Mouse (Mus musculus): Measurements from ENCODE around the gene 3300002I08Rik. TPM values are rescaled to one million over a fixed set of nuclear protein-coding genes. Genes with fewer than 3 reads are reported as not detected.
"Not testable (repeated sequence)": the region's sequence is repeated elsewhere in the genome, so short reads cannot be mapped to it uniquely, and the experiment has no call there.

The 3300002I08Rik gene
- total and polyA plus RNA-seq, 3 experiments = 1.0 TPM; not detected in 2

DNA sequence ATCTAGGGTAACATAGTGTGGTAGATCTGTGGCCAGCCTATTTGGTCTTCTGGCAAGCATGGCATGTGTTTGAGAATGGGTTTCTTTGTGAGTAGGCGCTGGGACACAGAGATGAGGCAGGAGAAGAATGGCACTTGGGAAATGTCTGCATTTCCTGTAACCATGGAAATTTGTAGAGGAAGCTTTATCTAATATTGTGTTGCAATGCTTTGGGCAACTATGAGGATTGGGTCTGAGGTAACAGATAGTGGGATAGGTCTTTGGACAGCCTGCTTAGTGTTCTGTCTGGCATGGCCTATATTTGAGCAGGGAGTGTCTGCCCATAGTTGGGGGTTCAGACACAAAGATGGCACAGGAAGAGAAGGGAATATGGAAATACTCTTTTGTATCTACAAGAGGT lies 43.6 kb downstream of the 3300002I08Rik start:
- Histone ChIP-seq H3K9me3 (replicated peaks) (peaks cover 13% of the 10 kb centered on the region), H3K36me3 (replicated peaks) (peaks cover 44% of the 10 kb centered on the region), H3K4me1 (ENCODE audit: insufficient read depth, low read depth, low read length) (0 out of 2 replicates have a peak, but pooled peaks cover 2% of the 10 kb centered on the region), H3K4me3 (ENCODE audit: low read depth, low read length) (no peak overlapping the region), H3K27me3 (ENCODE audit: insufficient read depth, low read length) (no peaks in the 10 kb centered on the region)
- DNase-seq (ENCODE audit: low spot score) (no peak), ATAC-seq (ENCODE audit: extremely low read depth, insufficient number of reproducible peaks, low FRiP score, poor library complexity, severe bottlenecking) (no peak)
- TF ChIP-seq TAL1 (conservative IDR thresholded peaks at IDR 0.05; ENCODE audit: low read depth, low read length) (no peak), GATA1 (IDR thresholded peaks at IDR 0.05; ENCODE audit: borderline replicate concordance, low read length) (no peak), POLR2AphosphoS5 (IDR thresholded peaks at IDR 0.05; ENCODE audit: insufficient replicate concordance, low read depth, low read length) (no peak), GATA2 (IDR thresholded peaks at IDR 0.05; ENCODE audit: borderline replicate concordance, low read depth, low read length) (no peak), CTCF (IDR thresholded peaks at IDR 0.05; ENCODE audit: low read depth, low read length) (no peak)

DNA sequence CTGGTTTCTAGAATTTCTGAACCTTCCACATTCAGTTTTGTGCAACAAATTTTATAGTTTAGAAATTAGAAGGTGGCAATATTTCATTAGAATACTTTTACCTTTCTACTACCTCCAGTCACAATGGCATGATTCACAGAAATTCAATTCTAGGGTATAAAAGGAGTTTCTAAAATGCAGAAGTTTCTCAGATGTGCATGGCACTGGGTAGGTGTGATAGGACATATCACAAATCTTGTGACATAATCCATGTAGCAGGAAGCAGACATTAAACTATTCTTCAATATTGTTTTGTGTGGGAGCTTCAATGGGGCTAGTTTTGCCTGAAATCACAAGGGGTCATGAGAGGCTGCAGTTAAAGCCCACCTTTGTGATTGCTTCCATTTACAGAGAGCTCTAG lies 46.4 kb downstream of the 3300002I08Rik start:
- no peak for ATAC-seq (ENCODE audit: extremely low read depth, insufficient number of reproducible peaks, low FRiP score, poor library complexity, severe bottlenecking)
- Histone ChIP-seq H3K4me1 (ENCODE audit: insufficient read depth, low read depth, low read length) (0 out of 2 replicates have a peak, but pooled peaks cover 2% of the 10 kb centered on the region), H3K27me3 (ENCODE audit: insufficient read depth, low read length) (no peaks in the 10 kb centered on the region), H3K9me3 (replicated peaks) (peaks cover 10% of the 10 kb centered on the region), H3K36me3 (replicated peaks) (peaks cover 36% of the 10 kb centered on the region), H3K4me3 (ENCODE audit: low read depth, low read length) (no peak overlapping the region)
- TF ChIP-seq GATA2 (IDR thresholded peaks at IDR 0.05; ENCODE audit: borderline replicate concordance, low read depth, low read length) = no peak
- TF ChIP-seq CTCF (IDR thresholded peaks at IDR 0.05; ENCODE audit: low read depth, low read length) = no peak
- TF ChIP-seq POLR2AphosphoS5 (IDR thresholded peaks at IDR 0.05; ENCODE audit: insufficient replicate concordance, low read depth, low read length) = no peak
- no peak for TF ChIP-seq GATA1 (IDR thresholded peaks at IDR 0.05; ENCODE audit: borderline replicate concordance, low read length)
- no peak for TF ChIP-seq TAL1 (conservative IDR thresholded peaks at IDR 0.05; ENCODE audit: low read depth, low read length)
- no peak for DNase-seq (ENCODE audit: low spot score)

DNA sequence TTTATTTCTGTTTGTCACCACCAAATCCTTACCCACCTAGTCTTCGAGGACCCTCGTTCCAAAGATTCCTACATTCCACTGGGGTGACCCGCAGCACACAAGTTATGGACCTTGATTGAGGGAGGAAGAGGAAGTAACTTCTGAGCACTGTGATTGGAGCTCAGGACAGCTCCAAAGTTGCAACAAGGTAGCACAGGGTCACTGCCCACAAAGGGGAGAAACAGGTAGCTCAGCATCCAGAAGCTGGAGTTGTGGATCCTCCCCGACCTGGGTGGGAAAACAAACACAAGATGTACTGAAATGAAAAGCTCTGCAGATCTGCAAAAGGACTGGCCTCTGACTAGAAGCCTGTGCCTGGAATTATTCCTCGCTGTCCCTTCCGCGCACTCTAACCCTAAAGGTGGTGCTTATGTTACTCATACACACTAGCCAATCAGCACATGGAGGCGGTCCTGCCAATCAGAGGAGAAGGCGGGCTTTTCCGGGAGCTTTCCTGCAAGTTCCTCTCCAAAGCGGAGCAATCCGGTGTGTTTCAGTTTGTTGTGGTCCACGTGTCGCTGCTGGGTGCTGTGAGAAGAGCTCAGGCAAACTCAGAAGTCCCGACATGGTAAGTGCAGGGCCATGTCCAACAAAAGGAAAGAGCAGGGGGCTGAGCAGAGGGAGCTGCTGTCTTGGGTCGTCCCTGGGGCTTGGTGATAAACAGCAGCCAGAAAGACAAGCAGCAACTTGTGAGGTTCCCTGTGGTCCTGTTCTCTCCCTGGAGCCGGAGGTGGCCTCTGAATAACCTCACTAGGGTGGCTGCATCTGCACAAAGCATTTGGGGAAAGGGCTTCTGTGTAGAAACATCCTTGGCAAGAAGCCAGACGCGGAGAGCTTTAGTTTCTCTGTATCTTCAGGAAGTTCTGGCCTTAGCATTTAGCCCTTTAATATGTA lies 51.3 kb downstream of the 3300002I08Rik start:
- Histone ChIP-seq H3K4me3 (ENCODE audit: low read depth, low read length) (peak overlapping the region; percentile 73), H3K9me3 (replicated peaks) (peaks cover 15% of the 10 kb centered on the region), H3K4me1 (ENCODE audit: insufficient read depth, low read depth, low read length) (peaks cover 14% of the 10 kb centered on the region)
- ATAC-seq (ENCODE audit: extremely low read depth, insufficient number of reproducible peaks, low FRiP score, poor library complexity, severe bottlenecking) = peak; percentile 98
- DNase-seq (ENCODE audit: low spot score) = peak; percentile 60
- not testable (repeated sequence) for H3K27me3 ChIP-seq (ENCODE audit: insufficient read depth, low read length); H3K36me3 ChIP-seq (replicated peaks)

DNA sequence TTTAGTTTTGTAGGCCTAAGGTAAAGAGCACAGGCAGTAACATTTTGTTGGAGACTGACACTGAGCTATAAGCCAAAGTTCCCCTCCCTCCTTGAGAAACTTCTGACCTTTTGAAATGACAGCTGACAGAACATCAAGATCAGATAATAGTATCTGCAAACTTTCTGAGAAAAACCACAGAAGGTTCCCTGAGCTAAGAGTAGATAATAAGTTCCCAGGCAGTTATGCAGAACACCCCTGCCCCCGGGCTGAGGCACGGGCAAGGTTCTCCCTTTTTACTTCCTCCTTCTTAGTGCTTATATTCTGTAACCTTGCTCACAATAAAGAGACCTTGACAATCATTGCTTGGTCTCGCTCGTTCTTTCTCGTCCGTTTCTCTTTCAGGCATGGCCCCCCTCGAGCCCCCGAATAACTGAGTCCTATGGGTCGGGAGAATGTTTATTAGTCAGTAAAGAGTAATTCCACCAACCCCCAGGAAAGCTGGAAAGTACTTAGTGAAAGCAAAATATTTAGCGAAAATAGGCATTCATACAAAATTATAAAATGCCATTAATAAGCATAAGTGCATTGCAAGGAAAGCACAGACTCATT lies 55.3 kb downstream of the 3300002I08Rik start:
- Histone ChIP-seq H3K36me3 (replicated peaks) (no peaks in the 10 kb centered on the region), H3K4me3 (ENCODE audit: low read depth, low read length) (no peak overlapping the region), H3K27me3 (ENCODE audit: insufficient read depth, low read length) (no peaks in the 10 kb centered on the region), H3K9me3 (replicated peaks) (peaks cover 15% of the 10 kb centered on the region), H3K4me1 (ENCODE audit: insufficient read depth, low read depth, low read length) (peaks cover 14% of the 10 kb centered on the region)
- no peak for TF ChIP-seq POLR2AphosphoS5 (IDR thresholded peaks at IDR 0.05; ENCODE audit: insufficient replicate concordance, low read depth, low read length)
- no peak for TF ChIP-seq TAL1 (conservative IDR thresholded peaks at IDR 0.05; ENCODE audit: low read depth, low read length)
- ATAC-seq (ENCODE audit: extremely low read depth, insufficient number of reproducible peaks, low FRiP score, poor library complexity, severe bottlenecking) (peak; percentile 47), DNase-seq (ENCODE audit: low spot score) (peak; percentile 2)

DNA sequence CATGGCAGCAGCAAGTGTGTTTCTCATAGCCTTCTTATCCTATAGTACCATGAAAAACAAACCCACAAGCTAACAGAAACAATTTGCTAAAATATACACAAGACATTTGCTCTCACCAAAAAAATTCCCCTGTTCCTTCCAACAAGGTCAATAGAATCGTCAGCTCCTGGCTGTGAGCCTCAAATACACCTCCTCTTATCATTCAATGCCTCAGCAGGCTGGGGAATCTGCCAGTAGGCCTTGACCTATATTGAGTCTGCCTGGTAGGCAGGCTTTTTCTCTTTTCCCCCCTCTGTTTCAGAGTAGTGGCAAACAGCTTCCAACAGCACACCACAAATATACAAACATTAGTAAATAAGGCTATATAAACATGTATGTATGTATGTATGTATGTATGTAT lies 63.5 kb downstream of the 3300002I08Rik start:
- Histone ChIP-seq H3K27me3 (ENCODE audit: insufficient read depth, low read length) (no peaks in the 10 kb centered on the region), H3K4me1 (ENCODE audit: insufficient read depth, low read depth, low read length) (0 out of 2 replicates have a peak, but pooled peaks cover 2% of the 10 kb centered on the region), H3K36me3 (replicated peaks) (no peaks in the 10 kb centered on the region), H3K9me3 (replicated peaks) (no peaks in the 10 kb centered on the region), H3K4me3 (ENCODE audit: low read depth, low read length) (no peak overlapping the region)
- ATAC-seq (ENCODE audit: extremely low read depth, insufficient number of reproducible peaks, low FRiP score, poor library complexity, severe bottlenecking) (no peak), DNase-seq (ENCODE audit: low spot score) (no peak)
- TF ChIP-seq CTCF (IDR thresholded peaks at IDR 0.05; ENCODE audit: low read depth, low read length) (no peak), GATA2 (IDR thresholded peaks at IDR 0.05; ENCODE audit: borderline replicate concordance, low read depth, low read length) (no peak), POLR2AphosphoS5 (IDR thresholded peaks at IDR 0.05; ENCODE audit: insufficient replicate concordance, low read depth, low read length) (no peak), GATA1 (IDR thresholded peaks at IDR 0.05; ENCODE audit: borderline replicate concordance, low read length) (no peak), TAL1 (conservative IDR thresholded peaks at IDR 0.05; ENCODE audit: low read depth, low read length) (no peak)

DNA sequence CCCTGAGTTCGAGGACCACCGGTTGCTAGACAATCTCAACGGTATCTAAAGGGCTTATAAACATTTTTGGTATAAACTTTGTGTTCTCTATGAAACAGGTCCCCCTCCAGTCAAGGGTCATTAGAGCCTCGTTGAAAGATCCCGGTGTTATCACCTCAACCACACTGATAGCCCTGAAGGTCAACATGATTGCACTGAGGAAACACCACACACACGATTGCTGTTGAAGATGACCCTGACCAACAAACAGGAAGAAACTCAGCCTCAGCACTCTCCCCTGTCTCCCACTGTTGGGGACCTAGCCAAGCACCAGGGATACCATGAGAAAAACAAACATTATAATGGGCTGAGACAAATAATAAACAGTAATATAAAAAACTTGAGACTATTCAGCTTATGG lies 68.9 kb downstream of the 3300002I08Rik start:
- DNase-seq (ENCODE audit: low spot score) = no peak
- TF ChIP-seq CTCF (IDR thresholded peaks at IDR 0.05; ENCODE audit: low read depth, low read length) (no peak), GATA1 (IDR thresholded peaks at IDR 0.05; ENCODE audit: borderline replicate concordance, low read length) (no peak), TAL1 (conservative IDR thresholded peaks at IDR 0.05; ENCODE audit: low read depth, low read length) (no peak), GATA2 (IDR thresholded peaks at IDR 0.05; ENCODE audit: borderline replicate concordance, low read depth, low read length) (no peak), POLR2AphosphoS5 (IDR thresholded peaks at IDR 0.05; ENCODE audit: insufficient replicate concordance, low read depth, low read length) (no peak)
- Histone ChIP-seq H3K27me3 (ENCODE audit: insufficient read depth, low read length) (no peaks in the 10 kb centered on the region), H3K9me3 (replicated peaks) (no peaks in the 10 kb centered on the region), H3K36me3 (replicated peaks) (no peaks in the 10 kb centered on the region), H3K4me1 (ENCODE audit: insufficient read depth, low read depth, low read length) (no peaks in the 10 kb centered on the region), H3K4me3 (ENCODE audit: low read depth, low read length) (no peak overlapping the region)
- ATAC-seq (ENCODE audit: extremely low read depth, insufficient number of reproducible peaks, low FRiP score, poor library complexity, severe bottlenecking) = no peak

Other genes starting within 250 kb of the 3300002I08Rik start
- gene Zfp120, start 226.1 kb downstream of the 3300002I08Rik start, total RNA-seq (2014; fragmentation: Nextera tagmentation) = 21.4 and 29.2 TPM in 2 replicates
- 22.1 and 29.4 TPM in 2 replicates for gene Zfp120, start 226.1 kb downstream of the 3300002I08Rik start, total RNA-seq (2017)
- 0.22 and 0.31 TPM in 2 replicates for gene Zfp120, start 226.1 kb downstream of the 3300002I08Rik start, polyA plus RNA-seq (2012)
- gene Gm10770, start 183.1 kb downstream of the 3300002I08Rik start, total RNA-seq (2014; fragmentation: Nextera tagmentation) = not detected in 2 replicates
- gene Gm10770, start 183.1 kb downstream of the 3300002I08Rik start, total RNA-seq (2017) = not detected in 2 replicates
- gene Gm10770, start 183.1 kb downstream of the 3300002I08Rik start, polyA plus RNA-seq (2012) = not detected in 2 replicates
- gene Gm14139, start 181.0 kb downstream of the 3300002I08Rik start, total RNA-seq (2014; fragmentation: Nextera tagmentation) = 1.3 TPM in 1 of 2 replicates, not detected in the other
- gene Gm14139, start 181.0 kb downstream of the 3300002I08Rik start, total RNA-seq (2017) = 3.0 and 3.3 TPM in 2 replicates
- gene Gm14139, start 181.0 kb downstream of the 3300002I08Rik start, polyA plus RNA-seq (2012) = 0.09 TPM in 1 of 2 replicates, not detected in the other
- not detected in 2 replicates for gene Zfp937, start 144.7 kb downstream of the 3300002I08Rik start, total RNA-seq (2014; fragmentation: Nextera tagmentation)
- 0.22 TPM in 1 of 2 replicates, not detected in the other for gene Zfp937, start 144.7 kb downstream of the 3300002I08Rik start, total RNA-seq (2017)
- 0.02 TPM in 1 of 2 replicates, not detected in the other for gene Zfp937, start 144.7 kb downstream of the 3300002I08Rik start, polyA plus RNA-seq (2012)
- gene Gm21994, start 107.2 kb downstream of the 3300002I08Rik start, total RNA-seq (2014; fragmentation: Nextera tagmentation) = 7.6 and 7.7 TPM in 2 replicates
- gene Gm21994, start 107.2 kb downstream of the 3300002I08Rik start, total RNA-seq (2017) = 2.0 and 4.0 TPM in 2 replicates
- gene Gm21994, start 107.2 kb downstream of the 3300002I08Rik start, polyA plus RNA-seq (2012) = 0.15 and 0.23 TPM in 2 replicates
- gene Gm14124, start 105.2 kb downstream of the 3300002I08Rik start, total RNA-seq (2014; fragmentation: Nextera tagmentation) = not detected in 2 replicates
- gene Gm14124, start 105.2 kb downstream of the 3300002I08Rik start, total RNA-seq (2017) = 0.35 and 0.98 TPM in 2 replicates
- not detected in 2 replicates for gene Gm14124, start 105.2 kb downstream of the 3300002I08Rik start, polyA plus RNA-seq (2012)
- 4.8 TPM in 1 of 2 replicates, not detected in the other for gene Gm10130, start 39.1 kb downstream of the 3300002I08Rik start, total RNA-seq (2014; fragmentation: Nextera tagmentation)
- gene Gm10130, start 39.1 kb downstream of the 3300002I08Rik start, total RNA-seq (2017) = 8.7 and 11.0 TPM in 2 replicates
- not detected in 2 replicates for gene Gm10130, start 39.1 kb downstream of the 3300002I08Rik start, polyA plus RNA-seq (2012)
- 0.60 and 0.78 TPM in 2 replicates for gene Zfp442, start 88.7 kb upstream of the 3300002I08Rik start, total RNA-seq (2014; fragmentation: Nextera tagmentation)
- gene Zfp442, start 88.7 kb upstream of the 3300002I08Rik start, total RNA-seq (2017) = 0.22 and 0.29 TPM in 2 replicates
- gene Zfp442, start 88.7 kb upstream of the 3300002I08Rik start, polyA plus RNA-seq (2012) = not detected in 2 replicates
- gene Zfp345, start 122.3 kb upstream of the 3300002I08Rik start, total RNA-seq (2014; fragmentation: Nextera tagmentation) = 14.1 and 17.5 TPM in 2 replicates
- 14.2 and 20.8 TPM in 2 replicates for gene Zfp345, start 122.3 kb upstream of the 3300002I08Rik start, total RNA-seq (2017)
- gene Zfp345, start 122.3 kb upstream of the 3300002I08Rik start, polyA plus RNA-seq (2012) = 0.24 and 0.31 TPM in 2 replicates
- not detected in 2 replicates for gene Cst7, start 207.7 kb upstream of the 3300002I08Rik start, total RNA-seq (2014; fragmentation: Nextera tagmentation)
- 14.2 and 18.2 TPM in 2 replicates for gene Cst7, start 207.7 kb upstream of the 3300002I08Rik start, total RNA-seq (2017)
- 0.22 and 0.24 TPM in 2 replicates for gene Cst7, start 207.7 kb upstream of the 3300002I08Rik start, polyA plus RNA-seq (2012)
- 15.1 and 17.0 TPM in 2 replicates for gene Apmap, start 245.8 kb upstream of the 3300002I08Rik start, total RNA-seq (2014; fragmentation: Nextera tagmentation)
- 31.5 and 32.3 TPM in 2 replicates for gene Apmap, start 245.8 kb upstream of the 3300002I08Rik start, total RNA-seq (2017)
- 37.7 and 55.2 TPM in 2 replicates for gene Apmap, start 245.8 kb upstream of the 3300002I08Rik start, polyA plus RNA-seq (2012)

Measured in G1E (cell line).